Mouse (Mus musculus) embryonic facial prominence, embryonic 11.5 days (tissue): ENCODE data around the gene Lat. TPM values are rescaled to one million over a fixed set of nuclear protein-coding genes. Genes with fewer than 3 reads are reported as not detected.
"Not testable (repeated sequence)": the region's sequence is repeated elsewhere in the genome, so short reads cannot be mapped to it uniquely, and the experiment has no call there.

Source experiments
- ATAC-seq: fragments of 200-750 bp; cut with Nextera tagmentation; replicated peaks from 2 replicates; pipeline ENCODE4 v1.8.0; 2017; ENCODE audit warnings: low read depth; ENCODE audit not compliant: insufficient number of reproducible peaks, low FRiP score, low TSS enrichment
- DNase-seq: peaks from one replicate; pipeline ENCODE4 v3.0.0-alpha.2; 2015; ENCODE audit warnings: low spot score
- H3K27ac ChIP-seq: fragments of 300-500 bp; sonication (generic); replicated peaks from 2 replicates; pipeline ENCODE4 v1.5.1; 2014; ENCODE audit warnings: mild to moderate bottlenecking, low read depth, low read length, control low read depth
- H3K27me3 ChIP-seq: fragments of 300-500 bp; sonication (generic); 2 replicates; pipeline ENCODE4 v1.6.1; 2014; ENCODE audit warnings: mild to moderate bottlenecking, low read length, moderate library complexity, mixed read lengths; ENCODE audit not compliant: control insufficient read depth, insufficient read depth
- H3K36me3 ChIP-seq: fragments of 300-500 bp; sonication (generic); replicated peaks from 2 replicates; pipeline ENCODE4 v1.6.1; 2014; ENCODE audit warnings: low read depth, mild to moderate bottlenecking, low read length, moderate library complexity, mixed read lengths; ENCODE audit not compliant: control insufficient read depth, insufficient read depth
- H3K4me1 ChIP-seq: fragments of 300-500 bp; sonication (generic); 2 replicates; pipeline ENCODE4 v1.6.1; 2014; ENCODE audit warnings: low read length, mixed read lengths; ENCODE audit not compliant: control insufficient read depth, insufficient read depth
- H3K4me2 ChIP-seq: fragments of 300-500 bp; sonication (generic); 2 replicates; pipeline ENCODE4 v1.6.1; 2014; ENCODE audit warnings: low read depth, mild to moderate bottlenecking, control low read depth, low read length, moderate library complexity
- H3K4me3 ChIP-seq: fragments of 300-500 bp; sonication (generic); 2 replicates; pipeline ENCODE4 v1.5.1; 2014; ENCODE audit warnings: low read depth, low read length, control low read depth
- H3K9ac ChIP-seq: fragments of 300-500 bp; sonication (generic); replicated peaks from 2 replicates; pipeline ENCODE4 v1.6.1; 2014; ENCODE audit warnings: mild to moderate bottlenecking, control low read depth, low read length
- H3K9me3 ChIP-seq: fragments of 300-500 bp; sonication (generic); replicated peaks from 2 replicates; pipeline ENCODE4 v1.6.1; 2016; ENCODE audit warnings: mild to moderate bottlenecking, low read length, inconsistent platforms, mixed read lengths; ENCODE audit not compliant: control insufficient read depth
- WGBS: fragments of 180-500 bp; shearing (Covaris S2); extraction: QIAGEN DNeasy Blood & Tissue Kit; methylation state at CpG from one replicate; pipeline ENCODE4 v1.1.7; 2014; 5-methylcytosine and 5-hydroxymethylcytosine counted together
- microRNA-seq: library from miRNA; unstranded; fragments of <30 nt; microRNA quantifications from one replicate; pipeline ENCODE4, GENCODE M21; 2016; ENCODE audit warnings: borderline number of aligned reads
- polyA plus RNA-seq: library from polyadenylated mRNA; unstranded; fragments of >200 nt; fragmentation: Nextera tagmentation; extraction: Ambion mirVana; gene quantifications from 2 replicates; pipeline ENCODE4 v1.2.1, GENCODE M21; 2014

Lat gene
- polyA plus RNA-seq, 1 experiment from 2014 or later, result 2.1 TPM

DNA sequence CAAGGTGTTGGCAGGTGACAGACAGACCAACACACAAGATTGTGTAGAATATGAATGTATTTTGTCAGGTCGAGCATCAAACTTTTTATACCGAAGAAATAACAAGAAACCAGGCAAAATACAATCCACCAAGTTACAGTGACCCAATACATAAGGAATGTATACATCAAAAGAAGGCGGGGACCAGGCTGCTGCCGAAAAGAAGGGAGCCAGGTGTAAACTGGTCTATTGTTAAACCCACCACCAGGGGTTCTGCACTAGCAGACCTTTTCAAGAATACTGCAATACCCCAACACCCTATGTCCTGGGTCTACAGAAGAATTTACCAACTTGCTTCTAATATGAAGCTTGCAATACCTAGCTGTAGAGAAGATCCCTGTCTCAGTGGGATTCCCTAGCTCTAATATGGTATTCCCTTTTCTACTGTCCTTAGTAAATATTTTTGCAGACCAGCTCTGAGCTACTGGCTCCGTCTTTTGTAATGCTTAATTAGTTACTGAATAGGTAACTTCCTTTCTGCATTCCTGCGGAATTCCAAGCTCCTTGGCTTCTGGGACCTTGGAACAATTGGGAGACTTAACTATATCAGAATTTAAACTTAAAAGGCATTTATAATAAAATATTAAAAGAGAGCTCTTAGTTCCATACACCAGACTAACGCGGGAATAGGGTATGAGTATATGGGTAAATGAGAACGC is 43.6 kb downstream of the Lat start:
- not testable (repeated sequence) for H3K4me2 ChIP-seq, H3K4me3 ChIP-seq, H3K9me3 ChIP-seq, H3K27ac ChIP-seq, H3K27me3 ChIP-seq, ATAC-seq, H3K36me3 ChIP-seq, DNase-seq, H3K9ac ChIP-seq, H3K4me1 ChIP-seq
- WGBS, result 25% methylated on average over 9 of the region's 9 CpGs

DNA sequence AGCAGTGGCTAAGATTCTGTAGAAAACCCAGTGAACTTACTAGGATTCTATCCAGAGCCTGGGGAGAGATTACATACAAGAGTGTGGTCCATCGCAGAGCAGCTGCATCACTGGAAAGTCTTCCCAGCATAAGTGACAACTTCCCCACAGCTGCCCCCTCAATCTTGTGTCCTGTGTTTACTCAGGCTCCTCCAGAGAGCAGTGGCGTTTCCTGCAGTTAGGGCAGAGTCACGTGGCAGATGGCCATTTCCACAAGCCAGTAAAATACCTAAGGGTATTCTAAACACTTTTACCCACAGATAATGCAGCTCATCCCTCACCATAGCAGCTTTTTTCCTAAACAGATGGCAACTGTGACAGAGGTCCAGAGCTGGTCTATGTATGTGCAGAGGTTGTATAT is 44.6 kb downstream of the Lat start:
- Histone ChIP-seq H3K4me1 (no peaks in the 10 kb centered on the region), H3K27ac (no peak overlapping the region), H3K27me3 (no peaks in the 10 kb centered on the region), H3K9ac (no peak overlapping the region), H3K9me3 (no peaks in the 10 kb centered on the region), H3K4me2 (no peak overlapping the region), H3K4me3 (no peak overlapping the region), H3K36me3 (no peaks in the 10 kb centered on the region)
- ATAC-seq (no peak), DNase-seq (no peak)
- WGBS, result 34% methylated on average over 3 of the region's 3 CpGs

GRCm38 (mm10) chr7:126323729-126324128 is 45.6 kb downstream of the Lat start:
- Histone ChIP-seq H3K27ac (no peak overlapping the region), H3K36me3 (no peaks in the 10 kb centered on the region), H3K27me3 (no peaks in the 10 kb centered on the region), H3K4me2 (no peak overlapping the region), H3K9ac (no peak overlapping the region), H3K4me3 (no peak overlapping the region), H3K4me1 (no peaks in the 10 kb centered on the region), H3K9me3 (no peaks in the 10 kb centered on the region)
- no peak for ATAC-seq
- WGBS, result 9% methylated on average over 11 of the region's 11 CpGs
- DNase-seq, result peak; percentile 95

GRCm38 (mm10) chr7:126314273-126314672 is 55.1 kb downstream of the Lat start:
- no peaks in the 10 kb centered on the region for H3K9me3 ChIP-seq
- WGBS, result 68% methylated on average over 8 of the region's 8 CpGs

More at GRCm38 (mm10) chr7:126314273-126314672, 55.1 kb downstream of the Lat start:
- H3K27me3 ChIP-seq, result no peaks in the 10 kb centered on the region
- no peaks in the 10 kb centered on the region for H3K4me1 ChIP-seq
- no peak overlapping the region for H3K9ac ChIP-seq
- H3K27ac ChIP-seq, result no peak overlapping the region
- no peaks in the 10 kb centered on the region for H3K36me3 ChIP-seq
- DNase-seq, result no peak
- no peak overlapping the region for H3K4me2 ChIP-seq
- no peak for ATAC-seq
- H3K4me3 ChIP-seq, result no peak overlapping the region

Small RNA genes lying within 50 kb of the gene (microRNA-seq; reads per million reads assigned to microRNA genes)
- gene Mir7058, result not detected

Other genes with a start within 250 kb of the Lat start
- 60.8 and 61.0 TPM in 2 replicates for gene Xpo6, start 169.1 kb downstream of the Lat start, polyA plus RNA-seq
- gene Sbk1, start 97.0 kb downstream of the Lat start, polyA plus RNA-seq, result 88.3 and 101 TPM in 2 replicates
- 31.5 and 35.0 TPM in 2 replicates for gene Spns1, start 7.9 kb upstream of the Lat start, polyA plus RNA-seq
- 3.5 and 4.3 TPM in 2 replicates for gene Nfatc2ip, start 27.2 kb upstream of the Lat start, polyA plus RNA-seq
- not detected in 2 replicates for gene Cd19, start 45.3 kb upstream of the Lat start, polyA plus RNA-seq
- gene Rabep2, start 59.2 kb upstream of the Lat start, polyA plus RNA-seq, result 18.6 and 24.8 TPM in 2 replicates
- gene Atp2a1, start 93.5 kb upstream of the Lat start, polyA plus RNA-seq, result 6.6 and 6.7 TPM in 2 replicates
- gene Sh2b1, start 105.9 kb upstream of the Lat start, polyA plus RNA-seq, result 36.3 and 39.3 TPM in 2 replicates
- gene Tufm, start 117.8 kb upstream of the Lat start, polyA plus RNA-seq, result 158 and 159 TPM in 2 replicates
- 44.8 and 46.2 TPM in 2 replicates for gene Atxn2l, start 133.9 kb upstream of the Lat start, polyA plus RNA-seq
- gene Eif3c, start 196.8 kb upstream of the Lat start, polyA plus RNA-seq, result 177 and 184 TPM in 2 replicates
- 0.52 and 0.72 TPM in 2 replicates for gene Apobr, start 215.4 kb upstream of the Lat start, polyA plus RNA-seq
- 24.4 and 26.8 TPM in 2 replicates for gene Cln3, start 216.2 kb upstream of the Lat start, polyA plus RNA-seq
- not detected in 2 replicates for gene Il27, start 225.4 kb upstream of the Lat start, polyA plus RNA-seq